Mouse (Mus musculus): ENCODE measurements around the gene Klhl12. TPM values are rescaled to one million over a fixed set of nuclear protein-coding genes. Genes with fewer than 3 reads are reported as not detected.
A peak's percentile ranks its signal among the peaks of the same experiment; 100 is the strongest.
"Not testable (repeated sequence)": the region's sequence is repeated elsewhere in the genome, so short reads cannot be mapped to it uniquely, and the experiment has no call there.

The Klhl12 gene
- total RNA-seq, 2 experiments from 2014 or later: 43.8 to 44.9 TPM

DNA sequence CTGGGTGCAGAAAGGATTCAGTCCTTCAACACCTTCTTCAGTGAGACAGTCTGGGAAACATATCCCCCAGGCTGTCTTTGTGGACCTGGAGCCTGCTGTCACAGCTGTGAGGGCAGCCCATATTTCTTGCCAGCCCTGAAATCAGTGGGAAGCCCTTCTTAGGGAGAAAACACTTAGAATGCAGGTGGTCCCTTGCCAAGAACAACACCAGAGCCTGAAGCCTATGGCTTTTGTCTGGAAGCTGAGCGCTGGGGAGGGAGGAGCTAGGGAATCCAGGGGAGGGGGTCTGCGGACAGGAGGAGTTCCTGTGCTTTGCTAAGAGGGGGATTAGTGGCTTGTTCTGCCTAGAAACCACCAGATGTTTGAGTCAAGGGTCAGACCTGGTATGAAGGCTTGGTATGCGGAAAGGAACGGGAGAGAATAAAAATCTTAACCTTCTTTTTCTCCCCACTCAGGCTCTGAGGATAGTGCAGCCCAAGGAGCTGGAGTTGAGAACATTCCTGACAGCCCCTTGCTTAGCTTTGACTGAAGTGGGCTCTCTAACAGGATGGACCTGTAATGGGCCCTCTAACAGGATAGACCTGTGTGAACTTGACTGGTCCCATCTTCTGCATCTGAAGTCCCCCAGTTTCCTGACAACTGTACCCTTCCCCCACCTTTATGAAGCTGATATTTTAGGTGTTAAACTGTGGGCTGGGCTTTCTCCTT is 61.3 kb downstream of the Klhl12 start:
- DNase-seq: no peak

DNA sequence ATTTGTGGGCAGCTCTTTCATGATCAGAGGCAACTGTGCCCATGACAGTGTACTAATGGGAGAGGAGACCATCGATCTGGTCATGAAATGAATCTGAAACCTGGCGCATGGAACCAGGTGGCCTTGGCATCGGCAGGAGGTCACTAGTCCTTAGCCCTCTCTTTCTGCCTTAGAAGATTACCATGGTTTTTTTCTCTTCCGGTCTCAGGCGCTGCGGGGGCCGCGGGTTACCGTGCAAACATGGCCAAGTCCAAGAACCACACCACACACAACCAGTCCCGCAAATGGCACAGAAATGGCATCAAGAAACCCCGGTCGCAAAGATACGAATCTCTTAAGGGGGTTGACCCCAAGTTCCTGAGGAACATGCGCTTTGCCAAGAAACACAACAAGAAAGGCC is 62.5 kb downstream of the Klhl12 start:
- DNase-seq: not testable (repeated sequence)

- peak; percentile 76 to 85 for DNase-seq
Observed at GRCm38 (mm10) chr1:134518677-134519076, 63.3 kb downstream of the Klhl12 start.

DNA sequence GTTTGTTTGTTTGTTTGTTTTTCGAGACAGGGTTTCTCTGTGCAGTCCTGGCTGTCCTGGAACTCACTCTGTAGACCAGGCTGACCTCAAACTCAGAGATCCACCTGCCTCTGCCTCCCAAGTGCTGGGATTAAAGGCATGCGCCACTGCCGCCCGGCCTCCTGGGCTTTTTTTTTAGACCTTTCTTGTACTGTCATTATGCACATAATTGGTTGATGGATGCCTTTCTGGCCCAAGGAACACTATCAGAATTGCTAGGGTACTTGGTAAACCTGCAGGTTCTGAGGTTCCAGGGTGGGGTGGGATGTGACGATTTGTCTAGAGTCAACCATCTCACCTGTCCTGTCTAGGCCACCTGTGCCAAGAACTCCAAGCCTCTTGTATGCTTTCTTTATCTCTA is 63.9 kb downstream of the Klhl12 start:
- not testable (repeated sequence) for DNase-seq

- DNase-seq: no peak
Observed at GRCm38 (mm10) chr1:134520001-134520721, 64.8 kb downstream of the Klhl12 start.

DNA sequence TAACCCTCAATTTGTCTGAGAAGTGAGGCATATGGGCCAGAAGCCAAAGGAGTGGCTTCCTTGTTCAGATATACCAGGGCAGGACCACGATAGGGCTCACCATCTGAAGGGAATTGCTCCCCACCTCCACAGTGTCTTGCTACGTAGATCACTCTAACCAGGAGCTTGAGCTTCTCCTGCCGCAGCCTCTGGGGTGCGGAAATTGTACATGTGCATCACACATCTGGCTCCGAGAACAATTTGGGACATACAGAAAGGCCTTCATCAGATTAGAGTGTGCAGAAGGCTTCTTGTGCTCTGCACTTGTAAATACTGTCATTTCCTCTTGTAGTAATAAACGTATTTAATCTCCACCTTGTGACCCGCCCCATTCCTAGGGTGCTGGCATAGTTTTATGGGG is 65.8 kb downstream of the Klhl12 start:
- no peak for DNase-seq

GRCm38 (mm10) chr1:134522325-134522724 is 67.0 kb downstream of the Klhl12 start:
- DNase-seq: no peak

DNA sequence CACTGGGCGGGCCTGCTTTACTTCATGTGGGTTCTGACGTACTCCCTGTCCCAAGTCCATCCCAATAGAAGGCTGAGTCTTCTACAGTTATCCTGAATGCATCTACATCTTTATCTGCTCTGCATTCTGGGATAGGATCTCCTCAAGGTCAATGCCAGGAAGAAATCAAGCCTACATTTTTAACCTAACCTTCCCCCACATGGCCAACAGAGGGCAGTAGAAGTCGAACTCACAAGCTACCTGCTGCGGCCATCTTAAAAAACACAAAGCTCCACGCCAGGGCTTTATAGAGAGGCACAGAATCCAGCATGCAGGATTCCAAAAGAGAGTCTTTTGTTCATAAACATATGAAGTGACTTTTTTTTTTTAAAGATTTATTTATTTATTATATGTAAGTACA is 69.1 kb downstream of the Klhl12 start:
- no peak for DNase-seq

GRCm38 (mm10) chr1:134525015-134525414 is 69.7 kb downstream of the Klhl12 start:
- DNase-seq: no peak

- no peak for DNase-seq
Observed at GRCm38 (mm10) chr1:134526752-134527151, 71.4 kb downstream of the Klhl12 start.

GRCm38 (mm10) chr1:134530618-134531017 is 75.3 kb downstream of the Klhl12 start:
- DNase-seq: peak; percentile 37 to 59

DNA sequence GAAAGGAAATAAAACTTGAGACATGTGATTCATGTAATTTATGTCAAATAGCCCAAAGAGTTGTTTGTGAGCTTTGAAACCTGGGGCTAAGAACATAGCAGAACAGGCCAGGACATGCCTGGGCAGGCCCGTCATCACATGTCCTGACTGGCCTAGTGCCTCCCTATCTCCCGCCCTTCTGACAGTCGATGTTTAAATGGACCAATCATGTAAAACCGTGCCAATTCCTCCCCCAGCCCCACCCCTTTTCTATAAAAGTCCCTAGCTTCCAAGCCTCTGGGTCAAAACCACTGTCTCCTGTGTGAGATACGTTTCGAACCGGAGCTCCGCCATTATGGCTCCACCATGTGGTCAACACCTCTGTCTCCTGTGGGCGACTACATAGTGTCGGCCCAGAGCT is 78.4 kb downstream of the Klhl12 start:
- DNase-seq: not testable (repeated sequence)

- DNase-seq: no peak
Observed at GRCm38 (mm10) chr1:134535054-134535453, 79.7 kb downstream of the Klhl12 start.

DNA sequence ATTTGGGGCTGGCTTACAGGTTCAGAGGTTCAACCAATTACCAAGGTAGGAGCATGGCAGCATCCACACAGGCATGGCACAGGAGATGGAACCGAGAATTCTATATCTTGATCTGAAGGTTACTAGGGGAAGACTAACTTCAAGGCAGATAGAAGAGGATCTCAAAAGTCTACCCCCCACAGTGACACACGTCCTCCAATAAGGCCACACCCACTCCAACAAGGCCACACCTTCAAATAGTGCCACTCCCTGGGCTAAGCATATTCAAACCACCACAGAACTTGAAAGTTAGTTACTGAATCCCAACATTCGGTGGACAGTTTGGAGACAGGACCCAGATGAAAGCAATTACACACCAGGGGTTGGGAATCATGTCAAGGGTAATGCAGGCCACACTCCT is 80.2 kb downstream of the Klhl12 start:
- no peak for DNase-seq

DNA sequence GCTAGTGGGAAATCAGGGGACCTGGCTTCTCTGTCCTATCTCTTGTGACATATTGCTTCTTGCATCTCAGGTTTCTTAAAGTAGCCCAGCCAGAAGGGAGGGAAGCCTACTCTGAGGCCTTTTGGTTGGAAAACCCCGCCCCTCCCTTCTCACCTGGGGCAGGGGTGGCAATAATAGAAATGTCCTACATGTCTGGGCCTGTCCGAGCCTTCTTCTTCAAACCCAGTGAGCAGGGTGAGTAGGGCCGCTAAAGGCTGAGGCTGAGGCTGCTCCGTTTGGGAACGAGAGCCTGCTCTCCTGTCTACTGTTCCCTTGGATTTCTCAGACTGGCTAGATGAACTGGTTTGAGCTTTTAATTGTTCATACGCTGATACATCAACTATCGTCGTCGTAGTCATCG is 85.3 kb downstream of the Klhl12 start:
- no peak for DNase-seq

Other genes with a start within 250 kb of the Klhl12 start
- gene Adora1, start 220.1 kb upstream of the Klhl12 start, total RNA-seq (2021): 100 to 1,000 TPM; 216 to 224 TPM
- not detected for gene Myog, start 165.5 kb upstream of the Klhl12 start, total RNA-seq (2021)
- gene Ppfia4, start 122.6 kb upstream of the Klhl12 start, total RNA-seq (2021): 10 to 100 TPM; 68.8 to 70.0 TPM
- gene Tmem183a, start 93.6 kb upstream of the Klhl12 start, total RNA-seq (2021): 10 to 100 TPM; 70.5 to 75.0 TPM
- gene 4933406M09Rik, start 69.6 kb upstream of the Klhl12 start, total RNA-seq (2021): not detected
- 10 to 100 TPM; 27.2 to 29.4 TPM for gene Cyb5r1, start 50.0 kb upstream of the Klhl12 start, total RNA-seq (2021)
- gene Adipor1, start 40.2 kb upstream of the Klhl12 start, total RNA-seq (2021): 10 to 100 TPM; 57.5 to 57.7 TPM
- 10 to 100 TPM; 25.2 to 26.1 TPM for gene Rabif, start 39.1 kb downstream of the Klhl12 start, total RNA-seq (2021)
- not detected for gene Mgat4e, start 94.2 kb downstream of the Klhl12 start, total RNA-seq (2021)
- gene Kdm5b, start 104.6 kb downstream of the Klhl12 start, total RNA-seq (2021): 10 to 100 TPM; 72.0 to 73.4 TPM
- gene Syt2, start 191.1 kb downstream of the Klhl12 start, total RNA-seq (2021): 10 to 100 TPM; 21.4 to 23.5 TPM